Mouse (Mus musculus) midbrain, embryonic 10.5 days (tissue): Measurements from ENCODE around the gene Ccdc73. TPM values are rescaled to one million over a fixed set of nuclear protein-coding genes. Genes with fewer than 3 reads are reported as not detected.

Experiments
- DNase-seq: peaks from one replicate; pipeline ENCODE4 v3.0.0-alpha.2; 2017; ENCODE audit warnings: low spot score
- H3K27ac ChIP-seq: fragments of 300-500 bp; sonication (generic); replicated peaks from 2 replicates; pipeline ENCODE4 v1.5.1; 2016; ENCODE audit warnings: mild to moderate bottlenecking
- H3K27me3 ChIP-seq: fragments of 300-500 bp; sonication (generic); 2 replicates; pipeline ENCODE4 v1.6.1; 2016; ENCODE audit warnings: low read depth, mild to moderate bottlenecking; ENCODE audit not compliant: poor library complexity, severe bottlenecking
- H3K36me3 ChIP-seq: fragments of 300-500 bp; sonication (generic); 2 replicates; pipeline ENCODE4 v1.6.1; 2016; ENCODE audit warnings: mild to moderate bottlenecking, moderate library complexity
- H3K4me1 ChIP-seq: fragments of 300-500 bp; sonication (generic); 2 replicates; pipeline ENCODE4 v1.6.1; 2016
- H3K4me3 ChIP-seq: fragments of 300-500 bp; sonication (generic); 2 replicates; pipeline ENCODE4 v1.5.1; 2016; ENCODE audit warnings: mild to moderate bottlenecking, moderate library complexity
- H3K9me3 ChIP-seq: fragments of 300-500 bp; sonication (generic); replicated peaks from 2 replicates; pipeline ENCODE4 v1.6.1; 2016; ENCODE audit warnings: mild to moderate bottlenecking
- WGBS: fragments of 180-500 bp; shearing (Covaris S2); methylation state at CpG from one replicate; pipeline ENCODE4 v1.1.7; 2016; 5-methylcytosine and 5-hydroxymethylcytosine counted together
- polyA plus RNA-seq: library from polyadenylated mRNA; unstranded; fragments of >200 nt; fragmentation: Nextera tagmentation; extraction: Ambion mirVana; gene quantifications from 2 replicates; pipeline ENCODE4 v1.2.1, GENCODE M21; 2016

Gene Ccdc73
- polyA plus RNA-seq, 1 experiment from 2014 or later = 5.2 TPM

- 31% methylated on average over 10 of the region's 10 CpGs for WGBS
- Histone ChIP-seq H3K4me3 (no peak overlapping the region), H3K27ac (no peak overlapping the region), H3K4me1 (no peaks in the 10 kb centered on the region), H3K9me3 (no peaks in the 10 kb centered on the region), H3K27me3 (no peaks in the 10 kb centered on the region), H3K36me3 (no peaks in the 10 kb centered on the region)
- peak; percentile 64 for DNase-seq
Measured at GRCm38 (mm10) chr2:104887882-104888566, 20.4 kb downstream of the Ccdc73 start.

- H3K27ac ChIP-seq = no peak overlapping the region
- no peaks in the 10 kb centered on the region for H3K9me3 ChIP-seq
- H3K4me3 ChIP-seq = no peak overlapping the region
- 87% methylated on average over 2 of the region's 2 CpGs for whole genome bisulfite sequencing
- no peak for DNase-seq
- no peaks in the 10 kb centered on the region for H3K36me3 ChIP-seq
- no peaks in the 10 kb centered on the region for H3K4me1 ChIP-seq
- no peaks in the 10 kb centered on the region for H3K27me3 ChIP-seq
Measured at GRCm38 (mm10) chr2:104899975-104900374, 32.4 kb downstream of the Ccdc73 start.

DNA sequence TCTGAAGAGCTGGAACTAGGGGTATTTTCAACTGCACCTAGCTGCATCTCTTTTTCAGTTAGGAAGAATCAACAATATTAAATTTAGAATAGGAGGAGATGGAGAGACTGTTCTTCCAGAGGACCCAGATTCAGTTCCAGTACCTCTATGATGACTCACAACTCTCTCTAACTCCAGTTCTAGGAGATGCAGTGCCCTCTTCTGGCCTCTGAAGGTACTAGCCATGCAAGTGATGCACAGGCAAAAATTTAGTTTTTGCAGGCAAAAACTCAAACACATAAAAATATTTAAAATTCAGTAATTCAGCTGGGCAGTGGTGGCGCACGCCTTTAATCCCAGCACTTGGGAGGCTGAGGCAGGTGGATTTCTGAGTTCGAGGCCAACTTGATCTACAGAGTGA lies 48.1 kb downstream of the Ccdc73 start:
- whole genome bisulfite sequencing = 91% methylated on average over 3 of the region's 3 CpGs
- no peak overlapping the region for H3K27ac ChIP-seq
- no peak overlapping the region for H3K4me3 ChIP-seq
- H3K36me3 ChIP-seq = no peaks in the 10 kb centered on the region
- H3K4me1 ChIP-seq = no peaks in the 10 kb centered on the region
- H3K9me3 ChIP-seq = no peaks in the 10 kb centered on the region
- H3K27me3 ChIP-seq = no peaks in the 10 kb centered on the region
- no peak for DNase-seq

GRCm38 (mm10) chr2:104964492-104964891 lies 96.9 kb downstream of the Ccdc73 start:
- Histone ChIP-seq H3K4me1 (no peaks in the 10 kb centered on the region), H3K36me3 (no peaks in the 10 kb centered on the region), H3K27ac (no peak overlapping the region), H3K4me3 (no peak overlapping the region), H3K27me3 (no peaks in the 10 kb centered on the region), H3K9me3 (no peaks in the 10 kb centered on the region)
- 83% methylated on average over 1 of the region's 1 CpGs for WGBS
- DNase-seq = no peak

DNA sequence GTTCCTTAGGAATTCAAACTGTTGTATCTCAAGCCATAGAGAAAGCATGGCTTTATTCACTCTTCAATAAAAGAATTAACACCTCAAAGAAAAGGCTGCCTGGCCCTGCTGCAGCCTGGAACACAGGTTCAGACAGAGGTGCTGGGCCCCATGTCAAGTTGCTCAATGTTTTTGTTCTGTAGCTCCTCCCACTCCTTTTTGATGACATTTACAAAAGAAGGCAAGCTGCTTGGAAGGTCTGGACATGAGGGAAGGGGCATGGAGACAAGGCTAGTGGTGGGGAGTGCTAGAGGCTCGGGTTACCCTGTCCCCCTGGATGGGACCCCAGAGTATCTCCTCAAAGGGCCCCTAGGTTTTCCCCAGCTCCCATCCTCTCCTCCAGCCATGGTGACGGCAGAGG lies 114.1 kb downstream of the Ccdc73 start:
- peaks cover 10% of the 10 kb centered on the region for H3K4me1 ChIP-seq
- H3K36me3 ChIP-seq = no peaks in the 10 kb centered on the region
- no peak overlapping the region for H3K4me3 ChIP-seq
- H3K27me3 ChIP-seq = no peaks in the 10 kb centered on the region
- H3K27ac ChIP-seq = peak overlapping the region; percentile 72
- no peaks in the 10 kb centered on the region for H3K9me3 ChIP-seq
- DNase-seq = peak; percentile 31
- 7% methylated on average over 2 of the region's 2 CpGs for WGBS

GRCm38 (mm10) chr2:104985796-104986195 lies 118.2 kb downstream of the Ccdc73 start:
- Histone ChIP-seq H3K27ac (no peak overlapping the region), H3K9me3 (no peaks in the 10 kb centered on the region), H3K27me3 (no peaks in the 10 kb centered on the region), H3K36me3 (no peaks in the 10 kb centered on the region), H3K4me3 (no peak overlapping the region), H3K4me1 (peaks cover 10% of the 10 kb centered on the region)
- DNase-seq = no peak
- WGBS = 68% methylated on average over 3 of the region's 3 CpGs

DNA sequence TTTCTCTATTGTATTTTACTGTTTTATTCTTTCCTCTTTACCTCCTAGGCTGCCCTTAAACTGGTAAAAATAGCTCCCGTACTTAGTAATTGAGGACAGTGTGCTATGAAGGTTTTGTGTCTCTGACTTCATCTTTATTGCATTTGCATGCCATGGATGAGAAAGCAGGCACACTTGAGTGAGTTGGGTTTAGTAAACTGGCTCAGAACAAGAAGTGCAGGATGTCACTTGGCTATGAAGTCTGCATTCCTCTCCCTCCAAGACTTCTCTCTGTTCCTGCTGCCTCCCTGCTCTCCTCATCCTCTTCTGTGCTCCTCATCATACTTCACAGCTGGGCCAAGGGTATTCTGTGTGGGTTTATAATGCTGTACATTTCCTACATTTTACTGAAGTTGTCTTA lies 121.4 kb downstream of the Ccdc73 start:
- H3K4me3 ChIP-seq = no peak overlapping the region
- no peaks in the 10 kb centered on the region for H3K4me1 ChIP-seq
- no peaks in the 10 kb centered on the region for H3K36me3 ChIP-seq
- no peak overlapping the region for H3K27ac ChIP-seq
- H3K27me3 ChIP-seq = no peaks in the 10 kb centered on the region
- WGBS = 74% methylated on average over 1 of the region's 1 CpGs
- H3K9me3 ChIP-seq = no peaks in the 10 kb centered on the region
- DNase-seq = no peak

DNA sequence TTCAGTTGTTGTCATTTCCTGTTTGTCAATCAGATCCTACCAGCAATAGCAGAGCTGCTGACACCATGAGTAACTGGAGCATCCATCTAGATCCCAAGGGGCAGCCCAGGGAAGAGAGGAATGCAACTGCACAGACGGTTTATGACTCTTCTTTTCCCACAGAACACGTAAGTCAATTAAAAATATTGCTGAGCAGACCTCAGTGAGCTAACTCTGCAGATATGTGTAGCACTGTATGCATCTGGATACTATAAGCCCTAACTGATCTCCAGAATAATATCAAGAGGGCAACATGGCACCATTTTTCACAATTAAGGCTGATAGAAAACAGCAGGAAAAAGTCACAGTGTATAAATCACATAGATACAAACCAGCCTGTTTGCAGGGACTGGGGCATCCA lies 126.8 kb downstream of the Ccdc73 start:
- 82% methylated on average over 2 of the region's 2 CpGs for WGBS
- Histone ChIP-seq H3K4me1 (no peaks in the 10 kb centered on the region), H3K36me3 (peaks cover 33% of the 10 kb centered on the region), H3K27me3 (no peaks in the 10 kb centered on the region), H3K27ac (no peak overlapping the region), H3K9me3 (no peaks in the 10 kb centered on the region), H3K4me3 (no peak overlapping the region)
- no peak for DNase-seq

GRCm38 (mm10) chr2:104996201-104996600 lies 128.6 kb downstream of the Ccdc73 start:
- H3K36me3 ChIP-seq = peaks cover 48% of the 10 kb centered on the region
- no peak for DNase-seq

GRCm38 (mm10) chr2:105007236-105007635 lies 139.6 kb downstream of the Ccdc73 start:
- Histone ChIP-seq H3K4me1 (no peaks in the 10 kb centered on the region), H3K9me3 (no peaks in the 10 kb centered on the region), H3K36me3 (peaks cover 100% of the 10 kb centered on the region), H3K27ac (no peak overlapping the region), H3K27me3 (no peaks in the 10 kb centered on the region), H3K4me3 (no peak overlapping the region)
- DNase-seq = no peak

More at GRCm38 (mm10) chr2:104996201-104996600, 128.6 kb downstream of the Ccdc73 start:
- Histone ChIP-seq H3K4me1 (no peaks in the 10 kb centered on the region), H3K27me3 (no peaks in the 10 kb centered on the region), H3K9me3 (no peaks in the 10 kb centered on the region), H3K27ac (no peak overlapping the region), H3K4me3 (no peak overlapping the region)
- WGBS = 97% methylated on average over 3 of the region's 3 CpGs

DNA sequence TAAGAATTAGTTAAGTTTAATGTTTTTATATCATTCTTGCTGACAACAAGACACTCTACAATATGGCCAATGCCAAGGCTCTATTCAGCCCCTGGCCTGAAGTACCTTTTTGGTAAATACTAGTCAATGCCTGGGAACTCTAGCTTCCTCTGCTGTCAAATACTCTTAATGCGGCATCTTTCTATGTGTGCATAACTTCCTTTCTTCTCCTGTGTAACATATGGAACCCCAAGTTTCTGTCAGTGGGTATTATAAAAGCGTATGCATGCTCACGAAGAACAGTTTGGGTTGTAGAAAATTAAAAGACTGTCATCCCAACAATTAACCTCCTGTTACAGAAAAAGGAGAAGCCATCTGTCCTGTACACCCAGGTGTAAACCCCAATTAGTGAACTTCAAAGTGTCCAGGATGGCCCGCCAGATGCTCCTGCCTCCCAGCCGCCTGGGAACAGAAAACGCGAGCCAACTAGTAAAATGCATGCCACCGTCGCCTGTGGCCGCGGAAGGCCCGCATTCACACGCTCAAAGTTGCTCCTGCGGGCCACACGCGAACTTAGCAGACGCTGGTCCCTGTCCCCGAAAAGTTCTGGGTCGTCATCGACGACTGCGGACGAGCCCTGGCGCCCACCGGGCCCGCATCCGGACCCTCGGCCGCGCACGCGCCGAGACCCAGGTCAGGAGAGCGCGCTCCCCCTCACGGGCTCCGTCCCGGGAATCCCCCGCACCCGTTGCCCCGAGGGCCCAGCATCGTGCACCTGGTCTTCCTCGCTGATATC lies 148.8 kb downstream of the Ccdc73 start:
- peaks cover 26% of the 10 kb centered on the region for H3K36me3 ChIP-seq
- no peaks in the 10 kb centered on the region for H3K9me3 ChIP-seq
- H3K27ac ChIP-seq = peak overlapping the region; percentile 94
- H3K27me3 ChIP-seq = no peaks in the 10 kb centered on the region
- no peak for DNase-seq
- WGBS = under 1% methylated on average over 43 of the region's 43 CpGs
- H3K4me1 ChIP-seq = peaks cover 22% of the 10 kb centered on the region
- peak overlapping the region; percentile 98 for H3K4me3 ChIP-seq

GRCm38 (mm10) chr2:105016967-105017287 lies 149.3 kb downstream of the Ccdc73 start, which contains the start of gene Eif3m:
TSS of gene Eif3m (minus strand) at chr2:105017080.
- under 1% methylated on average over 25 of the region's 25 CpGs for WGBS
- Histone ChIP-seq H3K27me3 (no peaks in the 10 kb centered on the region), H3K4me3 (peak within 1 kb of the TSS; percentile 98), H3K9me3 (no peaks in the 10 kb centered on the region), H3K36me3 (peaks cover 21% of the 10 kb centered on the region), H3K4me1 (peaks cover 22% of the 10 kb centered on the region), H3K27ac (peak within 1 kb of the TSS; percentile 94)
- peak; percentile 90 for DNase-seq

- WGBS = 81% methylated on average over 3 of the region's 3 CpGs
- peak overlapping the region; percentile 98 for H3K4me3 ChIP-seq
- no peaks in the 10 kb centered on the region for H3K27me3 ChIP-seq
- no peaks in the 10 kb centered on the region for H3K9me3 ChIP-seq
- H3K4me1 ChIP-seq = peaks cover 22% of the 10 kb centered on the region
- no peak overlapping the region for H3K27ac ChIP-seq
- DNase-seq = no peak
- peaks cover 12% of the 10 kb centered on the region for H3K36me3 ChIP-seq
Measured at GRCm38 (mm10) chr2:105017802-105018201, 150.2 kb downstream of the Ccdc73 start.
